Mouse (Mus musculus) frontal cortex, postnatal 25 days (tissue): ENCODE measurements around the gene Cfd.
"Not testable (repeated sequence)": the region's sequence is repeated elsewhere in the genome, so short reads cannot be mapped to it uniquely, and the experiment has no call there.

Experiments
- DNase-seq, 2 experiments: peaks; one replicate each; pipeline ENCODE4 v3.0.0; 2022; ENCODE audit warnings: low spot score in 2 of 2

The Cfd gene

DNA sequence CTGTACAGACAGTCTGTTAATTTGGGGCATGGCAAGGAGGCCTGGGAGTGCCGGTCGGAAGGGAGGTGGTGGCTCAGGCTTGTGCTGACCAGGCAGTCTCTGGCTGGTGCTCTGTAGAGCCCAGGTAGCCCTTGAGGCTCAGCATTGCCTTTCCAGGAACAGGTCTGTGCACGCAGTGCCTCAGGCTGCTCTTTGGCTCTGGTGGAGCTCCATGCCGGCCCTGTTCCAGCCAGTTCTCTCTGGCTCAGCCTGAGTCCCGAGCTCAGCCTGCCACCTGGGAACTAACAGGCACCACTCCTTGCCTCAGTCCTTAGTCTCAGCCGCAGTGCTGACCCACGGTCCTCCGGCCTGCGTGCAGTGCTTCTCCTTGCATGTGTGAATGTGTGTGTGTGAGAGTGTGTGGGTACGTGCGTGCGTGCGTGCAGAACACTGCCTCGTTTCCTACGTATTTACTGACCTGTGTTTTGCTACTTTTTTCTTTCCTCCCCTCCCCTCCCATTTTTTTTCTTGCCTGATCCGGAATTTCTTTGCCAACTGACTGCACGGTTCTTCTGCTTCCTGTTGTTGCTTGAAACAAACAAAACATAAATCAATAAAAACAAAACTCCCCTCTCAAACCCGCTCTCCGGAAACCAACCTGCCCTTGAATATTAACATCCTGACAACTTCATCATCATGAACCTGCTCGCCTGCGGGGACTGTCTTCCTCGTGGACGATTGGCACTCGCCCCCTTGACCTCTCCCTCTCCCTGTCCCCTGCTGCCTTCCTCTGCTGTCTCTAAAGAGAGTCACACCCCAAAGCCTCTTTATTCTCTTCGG is 29.2 kb upstream of the Cfd start:
- DNase-seq = no peak

DNA sequence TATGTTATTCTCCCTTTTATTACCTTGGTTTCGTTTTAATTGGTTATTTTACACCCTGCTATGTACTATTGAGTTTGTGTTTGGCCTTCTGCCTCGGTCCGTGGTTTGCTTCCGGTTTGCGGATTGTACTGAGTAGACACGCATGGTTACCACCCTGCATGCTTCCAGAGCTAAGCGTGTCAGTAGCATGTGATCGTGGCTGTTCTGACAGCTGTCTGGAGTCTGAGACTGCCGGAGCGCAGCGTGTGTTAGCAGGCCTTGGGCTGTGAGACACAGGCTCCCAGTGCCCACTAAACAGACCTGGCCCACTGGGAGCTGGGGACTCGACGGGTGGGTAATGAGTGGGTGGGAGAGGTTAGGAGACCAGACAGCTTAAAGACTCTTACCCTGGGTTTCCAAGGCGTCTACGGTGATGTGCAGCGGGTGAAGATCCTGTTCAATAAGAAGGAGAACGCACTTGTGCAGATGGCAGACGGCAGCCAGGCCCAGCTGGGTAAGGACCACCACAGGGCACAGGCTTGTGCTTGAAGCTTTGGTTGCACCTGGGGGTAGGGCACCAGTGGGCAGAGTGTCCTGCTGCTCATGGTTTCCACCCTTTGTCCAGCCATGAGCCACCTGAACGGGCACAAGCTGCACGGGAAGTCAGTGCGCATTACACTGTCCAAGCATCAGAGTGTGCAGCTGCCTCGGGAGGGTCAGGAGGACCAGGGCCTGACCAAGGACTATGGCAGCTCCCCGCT is 28.4 kb upstream of the Cfd start:
- no peak for DNase-seq

DNA sequence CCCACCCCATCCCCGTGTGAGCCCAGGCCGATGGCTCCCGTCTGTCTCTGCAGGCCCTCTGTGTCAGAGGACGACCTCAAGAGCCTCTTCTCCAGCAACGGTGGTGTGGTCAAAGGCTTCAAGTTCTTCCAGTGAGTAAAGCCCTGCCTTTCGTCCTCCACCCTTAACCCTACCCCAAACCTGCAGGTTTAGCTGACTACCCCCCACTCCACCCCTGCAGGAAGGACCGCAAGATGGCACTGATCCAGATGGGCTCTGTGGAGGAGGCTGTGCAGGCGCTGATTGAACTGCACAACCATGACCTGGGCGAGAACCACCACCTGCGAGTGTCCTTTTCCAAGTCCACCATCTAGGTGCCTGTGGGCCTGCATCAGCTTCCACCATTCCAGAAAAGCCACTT is 27.7 kb upstream of the Cfd start:
- DNase-seq = no peak

DNA sequence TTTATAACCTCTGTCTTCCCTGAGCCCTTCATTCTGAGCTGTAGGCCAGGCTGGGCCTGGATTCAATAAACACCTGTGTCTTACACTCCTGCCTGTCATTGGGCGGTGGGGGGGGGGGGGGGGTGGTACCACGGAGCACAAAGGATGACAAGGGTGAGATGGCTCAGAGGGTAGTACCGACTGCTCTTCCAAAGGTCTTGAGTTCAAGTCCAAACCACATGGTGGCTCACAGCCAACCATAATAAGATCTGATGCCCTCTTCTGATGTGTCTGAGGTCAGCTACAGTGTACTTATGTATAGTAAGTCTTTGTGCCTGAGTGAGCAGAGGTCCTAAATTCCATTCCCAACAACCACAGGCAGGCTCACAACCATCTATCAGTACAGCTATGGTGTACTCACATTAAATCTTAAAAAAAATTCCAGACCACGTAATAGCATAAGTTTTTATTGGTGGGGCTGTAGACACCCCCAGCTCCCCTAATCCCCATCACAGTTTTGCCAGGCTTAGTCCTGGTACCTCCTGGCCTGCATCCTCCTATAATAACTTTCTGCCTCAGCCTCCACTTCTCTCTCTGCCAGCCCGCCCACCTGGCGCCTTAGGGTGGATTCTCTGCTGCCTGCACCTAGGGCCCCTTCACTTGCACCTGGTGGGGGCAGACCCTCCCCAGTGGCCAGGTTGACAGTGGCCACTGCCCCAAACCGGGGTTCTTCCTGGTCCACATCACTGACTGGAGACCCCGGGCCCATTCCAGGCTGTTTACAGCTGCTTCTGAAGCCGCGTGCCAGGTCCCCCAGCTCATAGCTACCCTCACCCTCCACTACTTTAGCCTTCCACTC is 26.1 kb upstream of the Cfd start:
- DNase-seq = no peak

DNA sequence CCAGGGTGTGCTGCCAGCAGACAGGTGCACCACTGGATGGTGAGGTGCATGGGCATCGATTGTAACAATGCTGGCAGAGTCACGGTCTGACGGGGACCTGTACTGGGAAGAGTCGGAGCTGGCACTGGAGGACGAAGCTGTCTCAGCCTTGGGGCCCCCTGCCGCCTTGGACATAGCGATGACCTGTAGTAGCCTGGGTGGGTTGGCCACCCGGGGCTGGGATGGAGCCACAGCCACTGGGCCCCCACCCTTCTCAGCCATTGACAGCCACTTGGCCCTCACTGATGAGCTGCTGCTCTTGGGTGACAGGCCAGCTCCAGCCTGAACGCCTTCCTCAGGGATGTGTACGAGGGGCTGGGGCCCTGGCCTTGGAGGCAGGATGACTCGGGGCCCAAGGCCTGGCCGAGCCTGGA is 25.5 kb upstream of the Cfd start:
- no peak for DNase-seq

DNA sequence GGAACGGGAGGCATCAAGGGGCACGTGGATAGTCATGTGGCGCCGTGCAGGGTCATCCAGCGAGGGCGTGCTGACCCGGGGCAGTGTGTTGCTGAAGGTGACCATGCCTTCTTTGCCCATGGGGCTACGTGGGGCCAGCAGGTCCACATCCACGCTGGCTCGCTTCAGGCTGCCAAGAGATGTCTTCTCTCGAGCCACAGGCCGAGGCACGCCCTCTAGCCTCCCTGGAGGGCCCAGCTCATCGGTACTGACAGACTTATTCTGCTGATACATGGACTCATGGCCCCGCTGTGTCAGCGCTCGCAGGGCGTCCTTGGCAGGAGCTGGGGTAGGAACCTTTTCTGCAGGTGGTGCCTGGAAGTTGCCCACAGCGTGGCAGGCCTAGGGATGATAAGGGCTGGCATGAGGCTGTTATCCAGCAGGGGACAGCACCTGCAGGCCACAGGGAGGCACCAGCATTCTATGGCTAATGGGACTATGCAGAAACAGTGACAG is 24.8 kb upstream of the Cfd start:
- DNase-seq = no peak

DNA sequence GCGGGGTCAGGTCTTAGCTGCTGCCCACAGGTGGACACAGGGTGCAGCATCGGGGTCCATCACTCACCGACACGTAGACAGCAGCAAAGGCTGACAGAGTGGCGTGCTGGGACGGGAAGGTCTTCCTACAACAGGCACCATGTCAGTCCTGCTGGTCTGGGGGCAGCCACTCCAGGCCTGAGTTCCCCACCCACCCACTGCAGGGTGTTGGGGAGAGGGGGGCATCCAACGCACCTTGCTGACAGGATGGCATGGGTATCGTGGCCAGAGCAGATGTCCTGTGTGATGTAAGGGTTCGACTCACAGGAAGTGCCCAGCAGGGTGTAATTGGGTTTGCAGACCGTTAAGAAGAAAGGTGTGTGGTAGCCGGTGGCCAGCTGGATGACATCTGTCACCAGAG is 24.1 kb upstream of the Cfd start:
- DNase-seq = no peak

DNA sequence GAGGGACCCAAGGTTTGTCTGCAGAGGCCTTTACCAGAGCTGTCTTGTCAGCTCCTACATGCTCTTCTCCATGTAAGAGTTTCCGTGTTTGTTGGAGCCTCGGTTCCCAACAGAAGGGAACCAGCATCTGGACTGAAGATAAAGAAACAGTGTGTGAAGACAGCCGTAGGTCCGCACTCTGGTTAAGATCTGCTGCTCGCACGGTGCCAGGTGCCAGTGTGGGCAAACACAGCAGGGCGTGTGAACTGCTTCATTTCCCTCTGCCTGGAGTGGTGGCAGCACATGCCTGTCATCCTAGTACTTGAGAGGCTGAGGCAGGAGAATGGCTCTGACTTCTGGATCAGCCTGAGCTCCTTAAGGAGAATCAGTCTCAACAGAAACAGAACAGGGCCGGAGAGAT is 18.8 kb upstream of the Cfd start:
- DNase-seq = no peak

DNA sequence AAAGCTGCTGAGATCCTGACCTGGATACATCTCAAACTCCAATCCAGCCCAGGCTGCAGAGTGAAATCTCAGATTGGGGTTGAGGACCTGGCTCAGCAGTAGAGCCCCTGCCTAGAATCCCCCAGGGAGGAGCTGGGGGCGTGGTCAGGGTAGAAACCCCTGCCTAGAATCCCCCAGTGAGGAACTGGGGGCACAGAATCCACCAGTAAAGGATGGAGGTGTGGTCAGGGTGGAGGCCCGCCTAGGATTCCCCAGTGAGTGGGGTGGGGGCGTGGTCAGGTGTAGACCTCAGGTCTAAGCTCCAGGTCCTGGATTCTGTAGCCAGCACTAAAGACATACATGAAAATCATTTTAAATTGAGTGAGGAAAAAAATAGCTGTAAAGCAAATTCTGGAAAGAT is 17.8 kb upstream of the Cfd start:
- no peak for DNase-seq

DNA sequence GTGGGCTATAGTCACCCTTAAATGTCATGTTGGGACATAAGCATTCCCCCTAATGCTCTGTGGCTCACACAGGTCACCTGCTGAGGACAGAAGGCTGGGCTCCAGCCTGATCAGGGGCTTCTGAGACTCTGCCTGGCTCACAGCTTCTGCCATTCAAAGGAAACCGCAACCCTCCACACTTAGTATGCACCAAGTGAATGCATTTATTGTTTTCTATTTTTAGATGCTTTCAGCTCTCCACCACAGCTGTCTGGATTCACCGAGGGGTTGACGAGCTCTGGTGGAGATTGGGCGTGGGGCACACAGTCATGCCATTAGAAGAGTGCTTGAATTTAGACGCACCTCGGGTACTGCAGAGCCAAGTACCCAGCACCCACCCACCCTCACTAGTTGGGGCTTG is 17.3 kb upstream of the Cfd start:
- DNase-seq = no peak

DNA sequence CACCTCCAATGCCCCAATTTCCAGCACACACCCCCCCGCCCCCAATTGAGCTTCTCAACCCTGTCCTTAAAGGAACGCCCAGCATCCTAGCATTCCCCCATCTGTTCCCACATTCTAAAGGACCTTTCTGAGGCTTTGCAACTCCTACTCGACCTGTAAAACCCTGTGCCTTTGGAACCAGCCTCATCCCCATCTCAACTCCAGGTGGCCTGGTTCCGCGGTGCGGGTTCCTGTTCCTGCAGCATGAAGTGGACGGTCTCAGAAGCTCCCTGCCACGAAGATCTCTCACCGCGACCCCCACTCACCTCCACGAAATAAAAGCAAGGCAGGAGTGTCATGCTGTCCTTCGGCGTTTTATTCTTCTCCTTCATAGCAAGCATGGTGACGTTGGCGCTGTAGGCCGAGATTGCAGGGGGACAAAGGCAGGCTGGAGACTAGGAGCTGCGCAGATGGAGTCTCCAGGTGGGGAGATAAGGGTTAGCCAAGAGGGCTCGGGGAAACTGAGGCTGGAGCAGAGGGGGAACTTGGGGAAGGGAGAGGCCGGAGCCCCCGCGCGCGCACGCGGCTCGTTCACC is 16.9 kb upstream of the Cfd start:
- no peak for DNase-seq

DNA sequence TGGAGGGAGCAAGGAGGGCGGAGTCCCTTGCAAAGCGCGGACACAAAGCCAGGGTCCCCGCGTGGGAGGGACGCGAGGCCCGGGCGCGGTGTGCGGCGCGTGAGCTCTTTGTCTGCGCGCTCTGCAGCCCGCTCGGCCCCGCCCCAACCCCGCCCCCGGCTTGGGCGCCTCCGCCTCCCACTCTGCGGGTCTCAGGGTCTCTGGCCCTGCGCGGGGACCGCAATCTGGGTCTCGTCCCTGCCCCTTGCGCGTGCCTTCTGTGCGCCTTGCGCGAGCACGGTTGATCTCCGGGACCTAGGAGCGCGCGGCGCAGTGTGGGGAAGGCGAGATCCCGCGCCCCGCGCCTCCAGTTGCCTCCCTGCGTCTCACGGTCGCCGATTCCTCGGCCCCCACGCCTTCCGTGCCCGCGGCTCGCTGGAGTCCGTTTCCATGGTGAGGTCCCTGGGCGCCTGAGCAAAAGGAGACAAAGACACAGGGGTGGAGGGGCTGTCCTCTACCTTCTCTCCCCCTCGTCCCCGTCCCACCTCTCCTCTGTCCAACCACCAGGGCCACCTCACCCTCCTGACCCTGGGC is 16.3 kb upstream of the Cfd start, which contains the start of the genes Prtn3 and Plppr3:
Gene Prtn3, plus strand, starts transcription at position 187 of the 573 bp plus-strand sequence.
Gene Plppr3, minus strand, starts transcription at position 345 of the 573 bp plus-strand sequence.
- DNase-seq = no peak

DNA sequence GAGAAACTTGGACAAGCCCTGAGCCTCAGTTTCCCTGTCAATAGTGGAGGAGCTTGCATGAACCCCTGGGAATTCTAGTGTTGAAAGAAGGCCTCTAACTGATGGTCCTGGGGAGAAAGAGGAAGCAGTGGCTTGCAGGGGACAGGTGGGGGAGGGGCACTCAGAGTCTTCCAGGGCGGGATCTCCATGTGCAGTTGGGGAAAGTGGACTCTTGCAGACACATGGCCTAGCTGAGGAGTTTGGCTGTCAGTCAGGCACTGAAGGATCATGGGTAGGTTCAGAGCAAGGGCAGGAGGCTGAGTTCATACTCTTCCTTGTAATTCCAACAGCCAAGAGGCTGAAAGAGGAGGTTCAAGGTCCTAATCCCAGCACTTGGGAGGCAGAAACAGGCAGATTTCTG is 13.5 kb upstream of the Cfd start:
- DNase-seq = no peak

DNA sequence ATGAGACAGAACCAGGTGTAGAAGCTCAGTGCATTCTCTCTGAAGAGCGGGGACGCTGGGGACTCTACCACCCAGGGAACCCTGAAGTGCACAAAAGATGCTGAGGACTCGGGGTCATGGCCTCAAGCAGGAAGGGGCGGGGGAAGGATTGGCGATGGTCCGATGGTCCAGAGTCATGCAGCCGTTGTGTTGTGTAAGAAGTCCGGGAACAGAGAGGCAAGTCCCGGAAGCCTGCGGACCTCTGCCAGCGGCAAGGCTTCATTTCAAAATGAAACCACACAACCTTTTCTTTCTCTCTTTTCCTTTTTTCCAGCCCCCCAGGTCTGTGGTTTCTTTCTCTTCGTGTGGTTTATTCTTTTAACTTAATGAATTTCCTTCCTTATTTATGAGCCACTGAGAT is 12.9 kb upstream of the Cfd start:
- no peak for DNase-seq

DNA sequence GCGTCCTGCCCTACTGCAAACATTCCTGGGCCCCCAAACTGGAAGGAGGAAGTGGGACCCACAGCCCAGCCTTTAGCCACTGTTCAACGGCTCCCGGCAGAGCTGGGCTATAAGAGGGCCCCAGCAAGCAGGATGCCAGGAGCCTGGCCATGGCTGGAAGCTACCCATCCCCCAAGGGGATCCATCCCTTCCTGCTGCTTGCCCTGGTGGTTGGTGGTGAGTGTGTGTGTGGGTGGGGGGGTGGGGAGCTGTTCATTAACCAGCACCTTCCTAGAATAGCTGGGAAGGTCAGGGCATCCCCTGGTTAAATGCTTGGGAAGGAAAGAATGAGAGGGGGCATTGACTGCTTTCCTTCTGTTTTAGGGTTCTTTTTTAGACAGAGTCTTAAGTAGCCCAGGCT is 11.1 kb upstream of the Cfd start:
- no peak for DNase-seq

DNA sequence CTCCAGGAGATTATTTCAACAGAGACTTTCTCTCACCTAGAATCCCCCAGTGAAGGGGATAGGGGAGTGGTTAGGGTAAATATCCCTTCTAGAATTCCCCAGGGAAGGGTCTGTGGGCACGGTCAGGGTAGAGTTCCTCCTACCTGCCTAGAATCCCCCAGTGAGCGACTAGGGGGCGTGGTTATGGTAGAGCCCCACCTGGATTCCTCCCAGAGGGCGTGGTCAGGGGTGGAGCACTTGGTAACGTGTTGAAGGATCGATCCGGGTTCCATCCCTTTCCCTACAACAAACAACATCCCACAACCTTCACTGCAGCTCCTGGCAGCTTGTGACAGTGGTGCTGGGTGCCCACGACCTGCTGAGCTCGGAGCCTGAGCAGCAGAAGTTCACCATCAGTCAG is 9.9 kb upstream of the Cfd start:
- DNase-seq = no peak

DNA sequence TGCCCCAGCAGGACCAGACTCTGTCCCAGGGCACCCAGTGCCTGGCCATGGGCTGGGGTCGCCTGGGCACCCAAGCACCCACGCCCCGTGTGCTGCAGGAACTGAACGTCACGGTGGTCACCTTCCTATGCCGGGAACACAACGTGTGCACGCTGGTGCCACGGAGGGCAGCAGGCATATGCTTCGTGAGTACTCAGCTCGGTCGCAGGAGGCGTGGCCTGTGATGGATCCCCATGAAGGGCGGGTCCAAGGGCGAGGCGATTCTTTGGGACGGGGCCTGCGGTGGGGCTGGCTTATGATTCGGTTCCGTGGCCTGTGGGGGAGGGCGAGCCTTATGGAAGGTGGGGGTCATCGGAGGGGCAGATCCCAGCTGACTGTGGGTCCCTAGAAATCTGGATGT is 8.7 kb upstream of the Cfd start:
- DNase-seq = no peak

DNA sequence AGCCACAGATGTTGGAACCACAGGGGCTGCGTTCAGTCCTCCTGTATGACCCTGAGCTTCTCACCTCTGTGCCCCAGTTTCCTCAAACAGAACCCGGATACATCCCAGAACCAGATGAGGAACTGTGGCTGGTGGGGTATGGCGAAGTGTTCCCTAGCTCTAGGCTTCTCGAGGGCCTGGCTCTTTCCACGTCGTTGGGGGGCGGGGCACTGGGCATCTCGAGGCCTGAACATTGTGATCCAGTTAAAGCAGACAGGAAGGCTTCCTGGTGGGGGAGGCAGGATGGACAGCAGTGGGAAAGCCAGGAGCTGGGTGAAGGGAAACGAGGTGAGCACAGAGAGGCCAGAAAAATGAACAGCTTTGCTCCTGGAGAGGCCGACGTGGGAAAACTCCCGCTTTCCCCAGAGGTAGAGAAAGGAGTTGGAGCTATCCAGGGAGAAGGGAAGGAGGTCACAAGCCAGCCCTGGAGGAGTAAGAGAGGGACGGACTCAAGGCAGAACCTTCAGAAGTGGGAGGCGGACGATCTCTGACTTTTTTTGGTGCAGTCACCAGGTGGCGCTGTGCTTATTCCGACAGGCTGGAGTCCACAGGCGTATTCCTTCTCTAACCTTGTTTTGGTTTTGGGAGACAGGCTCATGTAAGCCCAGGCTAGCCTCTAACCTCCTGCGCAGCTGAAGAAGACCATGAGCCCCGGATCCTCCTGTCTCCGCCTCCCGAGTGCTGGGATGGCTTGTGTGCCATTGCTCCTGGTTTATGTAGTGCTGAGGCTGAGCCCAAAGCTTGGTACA is 7.2 kb upstream of the Cfd start:
- peak; percentile 64 to 72 for DNase-seq

DNA sequence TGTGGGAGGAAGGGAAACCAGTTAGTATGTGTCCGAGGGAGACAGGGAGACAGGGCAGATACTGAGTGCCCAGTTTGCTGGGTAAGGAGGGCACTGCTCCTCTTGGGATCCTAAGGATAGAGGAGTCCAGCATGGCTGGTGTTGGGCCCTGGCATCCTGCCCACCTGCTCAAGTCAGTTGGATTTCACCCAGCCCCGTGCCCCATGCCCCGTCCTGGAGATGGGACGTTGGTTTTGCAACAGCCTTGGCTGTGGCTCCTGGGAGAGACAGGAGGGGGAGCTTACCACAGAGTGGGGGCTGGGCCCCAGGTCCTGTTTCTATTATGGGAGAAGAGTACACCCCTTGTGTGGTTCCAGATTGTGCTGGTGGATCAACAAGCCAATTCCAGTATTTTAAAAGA is 6.2 kb upstream of the Cfd start:
- no peak for DNase-seq

DNA sequence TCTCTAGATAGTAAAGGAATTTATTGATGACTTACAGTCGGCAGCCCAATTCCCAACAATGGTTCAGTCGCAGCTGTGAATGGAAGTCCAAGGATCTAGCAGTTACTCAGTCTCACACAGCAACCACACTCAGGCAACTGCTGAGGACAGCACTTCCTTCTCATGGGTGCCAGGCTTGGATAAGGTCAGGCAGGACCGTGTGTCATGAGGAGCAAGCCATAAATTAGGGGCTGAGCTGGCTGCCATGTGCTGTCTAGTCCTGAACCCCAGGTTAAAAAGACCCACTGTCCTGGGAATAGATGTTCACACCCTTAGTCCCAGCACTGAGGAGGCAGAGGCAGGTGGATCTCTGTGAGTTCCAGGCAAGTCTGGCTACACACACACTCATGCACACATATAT is 5.7 kb upstream of the Cfd start:
- not testable (repeated sequence) for DNase-seq

DNA sequence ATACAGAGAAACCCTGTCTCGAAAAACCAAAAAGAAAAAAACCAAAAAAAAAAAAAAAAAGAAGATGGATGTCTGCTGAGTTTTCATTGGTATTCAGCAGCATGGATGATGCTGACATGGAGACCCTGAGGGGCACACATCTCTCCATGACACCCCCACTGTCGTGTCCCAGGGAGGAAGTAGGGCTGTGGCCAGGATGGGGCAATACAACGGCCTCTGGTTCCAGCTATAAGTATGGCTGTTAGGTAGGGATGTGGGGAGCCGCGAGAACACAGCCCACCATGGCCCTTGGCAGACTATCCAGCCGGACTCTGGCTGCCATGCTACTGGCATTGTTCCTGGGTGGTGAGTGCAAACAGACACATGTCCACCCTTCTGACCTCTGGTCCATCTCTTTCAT is 4.6 kb upstream of the Cfd start, which contains the start of gene Elane:
Gene Elane, plus strand, starts transcription at position 194 of the 400 bp plus-strand sequence.
- DNase-seq = no peak
